Mouse (Mus musculus): ENCODE data around the gene Fam102a. TPM values are rescaled to one million over a fixed set of nuclear protein-coding genes. Genes with fewer than 3 reads are reported as not detected.

Gene Fam102a
- polyA plus RNA-seq, 1 experiment from 2014 or later = 5.6 TPM

GRCm38 (mm10) chr2:32570698-32571494 is 35.8 kb downstream of the Fam102a start, which contains the start of gene Dpm2:
Gene Dpm2 (plus strand): TSS chr2:32570858.
- Histone ChIP-seq H3K4me2 (ENCODE audit: low read length) (peak within 1 kb of the TSS; percentile 89), H3K9me3 (ENCODE audit: control insufficient read depth, low read length) (no peaks in the 10 kb centered on the region), H3K9ac (replicated peaks; ENCODE audit: low read depth, low read length) (peak within 1 kb of the TSS; percentile 57), H3K27ac (ENCODE audit: low read length) (no peak within 1 kb of the TSS), H3K36me3 (ENCODE audit: control insufficient read depth, insufficient read depth) (peaks cover 6% of the 10 kb centered on the region; the same call in 1 of the 2 replicates), H3K27me3 (replicated peaks; ENCODE audit: control insufficient read depth, insufficient read depth, low read length) (no peaks in the 10 kb centered on the region), H3K4me3 (replicated peaks; ENCODE audit: low read length) (peak within 1 kb of the TSS; percentile 58), H3K4me1 (replicated peaks; ENCODE audit: control insufficient read depth, insufficient read depth, low read length) (peaks cover 19% of the 10 kb centered on the region)
- 2% methylated on average over 36 of the region's 36 CpGs for WGBS
- ATAC-seq = peak; percentile 86

GRCm38 (mm10) chr2:32572196-32572595 is 37.1 kb downstream of the Fam102a start:
- no peaks in the 10 kb centered on the region for H3K27me3 ChIP-seq (replicated peaks; ENCODE audit: control insufficient read depth, insufficient read depth, low read length)
- H3K4me2 ChIP-seq (ENCODE audit: low read length) = no peak overlapping the region
- H3K4me1 ChIP-seq (replicated peaks; ENCODE audit: control insufficient read depth, insufficient read depth, low read length) = peaks cover 19% of the 10 kb centered on the region
- H3K9me3 ChIP-seq (ENCODE audit: control insufficient read depth, low read length) = no peaks in the 10 kb centered on the region
- H3K36me3 ChIP-seq (ENCODE audit: control insufficient read depth, insufficient read depth) = peaks cover 6% of the 10 kb centered on the region; the same call in 1 of the 2 replicates
- ATAC-seq = no peak
- no peak overlapping the region for H3K4me3 ChIP-seq (replicated peaks; ENCODE audit: low read length)
- 88% methylated on average over 11 of the region's 11 CpGs for WGBS
- no peak overlapping the region for H3K9ac ChIP-seq (replicated peaks; ENCODE audit: low read depth, low read length)
- no peak overlapping the region for H3K27ac ChIP-seq (ENCODE audit: low read length)

DNA sequence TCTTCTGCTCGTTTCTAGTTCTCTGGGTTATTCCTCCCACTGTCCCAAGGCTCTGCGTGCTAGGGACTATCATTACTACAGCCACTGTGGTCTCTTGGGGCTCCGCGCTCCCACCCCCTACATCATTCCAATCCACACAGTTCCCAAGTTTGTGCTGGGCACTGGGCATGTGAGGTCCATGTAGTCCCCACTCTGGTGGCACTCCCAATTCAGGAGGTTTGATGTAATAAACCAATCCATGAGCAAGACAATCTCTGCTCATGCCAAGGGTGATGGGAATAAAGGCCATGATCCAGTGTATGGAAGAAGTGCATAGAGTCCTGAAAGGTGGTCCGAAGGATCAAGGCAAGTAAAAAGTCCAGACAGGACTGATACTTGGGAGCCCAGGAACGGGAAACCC is 39.4 kb downstream of the Fam102a start, which contains the start of gene Pip5kl1:
Gene Pip5kl1 (plus strand): TSS at position 301 of the 400 bp plus-strand sequence.
- H3K27ac ChIP-seq (ENCODE audit: low read length) = no peak within 1 kb of the TSS
- 81% methylated on average over 6 of the region's 6 CpGs for WGBS
- ATAC-seq = no peak
- no peaks in the 10 kb centered on the region for H3K36me3 ChIP-seq (ENCODE audit: control insufficient read depth, insufficient read depth)
- no peaks in the 10 kb centered on the region for H3K9me3 ChIP-seq (ENCODE audit: control insufficient read depth, low read length)
- peaks cover 5% of the 10 kb centered on the region; the same call in 1 of the 2 replicates for H3K27me3 ChIP-seq (replicated peaks; ENCODE audit: control insufficient read depth, insufficient read depth, low read length)
- H3K4me3 ChIP-seq (replicated peaks; ENCODE audit: low read length) = peak within 1 kb of the TSS; percentile 59
- H3K4me1 ChIP-seq (replicated peaks; ENCODE audit: control insufficient read depth, insufficient read depth, low read length) = peaks cover 19% of the 10 kb centered on the region
- peak within 1 kb of the TSS; percentile 63 for H3K9ac ChIP-seq (replicated peaks; ENCODE audit: low read depth, low read length)
- peak within 1 kb of the TSS; percentile 99 for H3K4me2 ChIP-seq (ENCODE audit: low read length)

- peak overlapping the region; percentile 59 for H3K4me3 ChIP-seq (replicated peaks; ENCODE audit: low read length)
- H3K27me3 ChIP-seq (replicated peaks; ENCODE audit: control insufficient read depth, insufficient read depth, low read length) = peaks cover 8% of the 10 kb centered on the region; the same call in 1 of the 2 replicates
- under 1% methylated on average over 26 of the region's 26 CpGs for WGBS
- H3K36me3 ChIP-seq (ENCODE audit: control insufficient read depth, insufficient read depth) = no peaks in the 10 kb centered on the region
- H3K4me1 ChIP-seq (replicated peaks; ENCODE audit: control insufficient read depth, insufficient read depth, low read length) = peaks cover 19% of the 10 kb centered on the region
- H3K9ac ChIP-seq (replicated peaks; ENCODE audit: low read depth, low read length) = peak overlapping the region; percentile 63
- peak; percentile 34; the same call in 1 of the 2 replicates for ATAC-seq
- no peak overlapping the region for H3K27ac ChIP-seq (ENCODE audit: low read length)
- H3K4me2 ChIP-seq (ENCODE audit: low read length) = peak overlapping the region; percentile 99
- H3K9me3 ChIP-seq (ENCODE audit: control insufficient read depth, low read length) = no peaks in the 10 kb centered on the region
These were observed 39.9 kb downstream of the Fam102a start for GRCm38 (mm10) chr2:32574901-32575585.

DNA sequence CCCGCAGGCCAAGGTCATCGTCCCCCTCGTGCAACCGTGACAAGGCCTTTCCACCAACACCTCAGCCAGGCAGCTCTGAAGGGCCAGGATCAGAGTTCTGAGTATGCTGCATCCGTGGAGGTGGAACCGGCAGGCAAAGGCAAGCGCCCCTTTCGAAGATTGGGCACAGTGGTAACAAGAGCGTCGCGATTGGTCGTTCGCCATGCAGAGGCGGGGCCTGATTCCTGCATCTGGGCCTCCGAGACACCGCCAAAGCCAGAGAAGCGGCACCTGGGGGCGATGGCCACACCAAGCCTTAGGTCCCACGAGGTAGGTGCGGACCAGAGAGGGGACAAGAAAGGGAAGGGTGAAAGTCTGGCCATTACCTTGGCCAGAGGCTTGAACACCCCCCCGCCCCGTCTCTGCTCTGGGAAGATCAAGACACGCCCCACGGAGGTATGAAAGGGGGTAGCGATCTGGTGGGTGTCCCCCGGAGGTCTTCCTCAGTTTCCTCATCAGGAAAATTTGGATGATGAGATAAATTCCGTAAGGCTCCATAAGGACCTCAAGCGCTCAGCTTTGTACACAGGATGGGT is 40.5 kb downstream of the Fam102a start, which contains the start of gene 9430097D07Rik:
Gene 9430097D07Rik (minus strand): TSS at position 99 of the 575 bp plus-strand sequence.
- Histone ChIP-seq H3K9me3 (ENCODE audit: control insufficient read depth, low read length) (no peaks in the 10 kb centered on the region), H3K4me1 (replicated peaks; ENCODE audit: control insufficient read depth, insufficient read depth, low read length) (peaks cover 19% of the 10 kb centered on the region), H3K27ac (ENCODE audit: low read length) (no peak within 1 kb of the TSS), H3K36me3 (ENCODE audit: control insufficient read depth, insufficient read depth) (no peaks in the 10 kb centered on the region), H3K27me3 (replicated peaks; ENCODE audit: control insufficient read depth, insufficient read depth, low read length) (peaks cover 8% of the 10 kb centered on the region; the same call in 1 of the 2 replicates), H3K9ac (replicated peaks; ENCODE audit: low read depth, low read length) (peak within 1 kb of the TSS; percentile 63), H3K4me3 (replicated peaks; ENCODE audit: low read length) (peak within 1 kb of the TSS; percentile 59), H3K4me2 (ENCODE audit: low read length) (peak within 1 kb of the TSS; percentile 99)
- 3% methylated on average over 28 of the region's 28 CpGs for WGBS
- ATAC-seq = peak; percentile 82

DNA sequence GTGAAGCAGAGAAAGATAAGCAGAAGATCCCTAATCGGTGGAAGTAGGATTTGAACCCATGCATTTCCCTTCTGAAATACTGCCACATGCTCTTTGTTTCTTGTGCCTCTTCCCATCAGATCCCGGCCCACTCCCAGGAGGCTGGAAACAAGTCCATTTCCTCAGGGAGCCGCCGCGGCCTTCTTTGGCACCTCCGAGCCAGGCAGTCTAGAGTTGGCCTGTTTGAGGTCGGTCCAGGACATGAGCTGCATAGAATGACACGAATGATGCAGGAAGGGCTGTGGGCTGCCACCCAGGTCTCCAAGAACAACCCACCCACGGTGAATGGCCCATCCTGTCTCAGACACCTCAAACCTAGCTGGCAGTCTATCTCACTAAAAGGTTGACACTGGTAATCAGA is 41.4 kb downstream of the Fam102a start:
- peaks cover 8% of the 10 kb centered on the region; the same call in 1 of the 2 replicates for H3K27me3 ChIP-seq (replicated peaks; ENCODE audit: control insufficient read depth, insufficient read depth, low read length)
- no peak overlapping the region for H3K9ac ChIP-seq (replicated peaks; ENCODE audit: low read depth, low read length)
- no peaks in the 10 kb centered on the region for H3K36me3 ChIP-seq (ENCODE audit: control insufficient read depth, insufficient read depth)
- H3K9me3 ChIP-seq (ENCODE audit: control insufficient read depth, low read length) = no peaks in the 10 kb centered on the region
- H3K4me1 ChIP-seq (replicated peaks; ENCODE audit: control insufficient read depth, insufficient read depth, low read length) = peaks cover 14% of the 10 kb centered on the region
- no peak for ATAC-seq
- H3K4me3 ChIP-seq (replicated peaks; ENCODE audit: low read length) = no peak overlapping the region
- H3K27ac ChIP-seq (ENCODE audit: low read length) = no peak overlapping the region
- H3K4me2 ChIP-seq (ENCODE audit: low read length) = no peak overlapping the region
- WGBS = 87% methylated on average over 9 of the region's 9 CpGs

- Histone ChIP-seq H3K27ac (ENCODE audit: low read length) (no peak overlapping the region), H3K4me1 (replicated peaks; ENCODE audit: control insufficient read depth, insufficient read depth, low read length) (peaks cover 11% of the 10 kb centered on the region), H3K4me3 (replicated peaks; ENCODE audit: low read length) (no peak overlapping the region), H3K9me3 (ENCODE audit: control insufficient read depth, low read length) (no peaks in the 10 kb centered on the region), H3K36me3 (ENCODE audit: control insufficient read depth, insufficient read depth) (no peaks in the 10 kb centered on the region), H3K4me2 (ENCODE audit: low read length) (no peak overlapping the region), H3K27me3 (replicated peaks; ENCODE audit: control insufficient read depth, insufficient read depth, low read length) (peaks cover 8% of the 10 kb centered on the region; the same call in 1 of the 2 replicates), H3K9ac (replicated peaks; ENCODE audit: low read depth, low read length) (no peak overlapping the region)
- WGBS = 42% methylated on average over 25 of the region's 30 CpGs
- no peak for ATAC-seq
These were observed 43.3 kb downstream of the Fam102a start for GRCm38 (mm10) chr2:32578146-32579046.

- Histone ChIP-seq H3K36me3 (ENCODE audit: control insufficient read depth, insufficient read depth) (no peaks in the 10 kb centered on the region), H3K4me1 (replicated peaks; ENCODE audit: control insufficient read depth, insufficient read depth, low read length) (peaks cover 7% of the 10 kb centered on the region), H3K4me3 (replicated peaks; ENCODE audit: low read length) (peak overlapping the region; percentile 18; the same call in 1 of the 2 replicates), H3K9ac (replicated peaks; ENCODE audit: low read depth, low read length) (no peak overlapping the region), H3K27me3 (replicated peaks; ENCODE audit: control insufficient read depth, insufficient read depth, low read length) (peaks cover 8% of the 10 kb centered on the region; the same call in 1 of the 2 replicates), H3K9me3 (ENCODE audit: control insufficient read depth, low read length) (no peaks in the 10 kb centered on the region), H3K4me2 (ENCODE audit: low read length) (peak overlapping the region; percentile 9; the same call in 1 of the 2 replicates), H3K27ac (ENCODE audit: low read length) (no peak overlapping the region)
- ATAC-seq = peak; percentile 81
- WGBS = 37% methylated on average over 19 of the region's 19 CpGs
These were observed 46.4 kb downstream of the Fam102a start for GRCm38 (mm10) chr2:32581450-32582095.

Data from forebrain, embryonic 16.5 days (tissue).